Mouse (Mus musculus) megakaryocyte, embryonic 14.5 days (primary cell): Measurements from ENCODE around the gene Phf21a.

Source experiments
- FLI1 ChIP-seq: IDR thresholded peaks from 2 replicates; pipeline ENCODE4 v1.6.1; 2012; ENCODE audit warnings: low read length, inconsistent platforms, mixed read lengths
- GATA1 ChIP-seq: IDR thresholded peaks from 3 replicates; pipeline ENCODE4 v1.6.1; 2012; ENCODE audit warnings: mixed read lengths, low read length, inconsistent platforms, borderline replicate concordance

- TF ChIP-seq FLI1: no peak
- no peak for TF ChIP-seq GATA1
Observed at GRCm38 (mm10) chr2:92291526-92291925, 198.6 kb downstream of the Phf21a start.
